Mouse (Mus musculus): ENCODE data around the gene Sync. TPM values are rescaled to one million over a fixed set of nuclear protein-coding genes. Genes with fewer than 3 reads are reported as not detected.

Gene Sync
- polyA plus RNA-seq, 1 experiment from 2014 or later = 0.71 TPM

DNA sequence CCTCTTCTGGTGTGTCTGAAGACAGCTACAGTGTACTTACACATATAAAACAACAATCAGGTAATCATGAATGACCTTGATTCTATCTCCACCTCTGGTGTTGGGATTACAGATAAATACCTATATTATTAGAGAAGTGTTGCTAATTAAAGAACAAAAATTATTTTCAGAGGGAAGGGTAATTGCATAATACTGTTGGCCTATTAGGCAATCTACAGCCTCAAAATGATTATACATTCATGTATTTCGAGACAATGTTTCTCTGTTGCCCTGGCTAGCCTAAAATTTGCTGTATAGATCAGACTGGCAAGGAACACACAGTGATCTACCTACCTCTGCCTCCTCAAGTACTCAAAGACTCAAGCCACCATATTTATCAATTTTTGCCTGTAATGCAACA lies 36.1 kb downstream of the Sync start:
- no peaks in the 10 kb centered on the region for H3K4me1 ChIP-seq
- H3K4me3 ChIP-seq = no peak overlapping the region
- H3K9me3 ChIP-seq = no peaks in the 10 kb centered on the region
- DNase-seq (ENCODE audit: low spot score) = no peak
- WGBS = 87% methylated on average over 1 of the region's 1 CpGs
- peaks cover 100% of the 10 kb centered on the region for H3K36me3 ChIP-seq (replicated peaks)
- H3K27me3 ChIP-seq (replicated peaks; ENCODE audit: low read depth, poor library complexity, severe bottlenecking) = no peaks in the 10 kb centered on the region
- no peak overlapping the region for H3K27ac ChIP-seq (replicated peaks)

DNA sequence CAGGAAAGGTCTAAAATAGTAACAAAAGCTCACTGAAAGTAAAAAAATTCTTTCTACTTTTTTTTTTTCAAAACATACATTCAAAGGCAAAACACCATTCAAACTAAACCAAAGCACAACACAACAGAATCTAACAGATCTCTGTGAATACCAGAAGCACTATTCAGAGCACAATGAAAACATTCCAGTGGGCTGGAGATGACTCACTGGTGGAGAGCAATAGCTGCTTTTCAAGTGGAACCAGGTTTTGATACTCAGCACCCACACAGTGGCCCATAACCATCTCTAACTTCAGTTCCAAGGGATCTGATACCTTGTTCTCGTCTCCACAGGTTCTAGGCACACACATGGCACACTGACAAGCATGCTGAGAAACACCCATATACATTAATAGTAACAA lies 37.3 kb downstream of the Sync start:
- H3K4me1 ChIP-seq = no peaks in the 10 kb centered on the region
- no peak overlapping the region for H3K4me3 ChIP-seq
- no peaks in the 10 kb centered on the region for H3K27me3 ChIP-seq (replicated peaks; ENCODE audit: low read depth, poor library complexity, severe bottlenecking)
- no peak overlapping the region for H3K27ac ChIP-seq (replicated peaks)
- no peak for DNase-seq (ENCODE audit: low spot score)
- no peaks in the 10 kb centered on the region for H3K9me3 ChIP-seq
- peaks cover 100% of the 10 kb centered on the region for H3K36me3 ChIP-seq (replicated peaks)
- WGBS = 90% methylated on average over 1 of the region's 1 CpGs

DNA sequence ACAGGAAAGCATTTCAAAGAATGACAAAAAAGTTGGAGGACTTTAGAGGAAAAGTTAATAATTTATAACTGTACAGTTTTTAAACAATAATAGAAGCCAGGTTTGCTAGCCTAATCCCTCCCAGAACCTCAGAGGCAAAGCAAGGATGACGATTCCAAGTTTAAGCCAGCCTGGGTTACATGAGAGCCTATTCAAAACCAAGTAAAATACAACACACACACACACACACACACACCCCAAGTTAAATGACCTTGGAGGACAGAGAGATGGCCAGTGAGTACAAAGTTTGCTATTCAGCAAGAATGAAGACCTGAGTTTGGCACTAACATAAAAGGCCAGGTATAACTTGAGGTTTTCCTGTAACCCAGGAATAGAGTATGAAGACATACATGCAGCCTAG lies 38.8 kb downstream of the Sync start:
- peaks cover 4% of the 10 kb centered on the region for H3K4me1 ChIP-seq
- H3K27me3 ChIP-seq (replicated peaks; ENCODE audit: low read depth, poor library complexity, severe bottlenecking) = no peaks in the 10 kb centered on the region
- H3K27ac ChIP-seq (replicated peaks) = no peak overlapping the region
- no peaks in the 10 kb centered on the region for H3K9me3 ChIP-seq
- DNase-seq (ENCODE audit: low spot score) = no peak
- H3K4me3 ChIP-seq = no peak overlapping the region
- WGBS = 84% methylated on average over 1 of the region's 1 CpGs
- peaks cover 100% of the 10 kb centered on the region for H3K36me3 ChIP-seq (replicated peaks)

DNA sequence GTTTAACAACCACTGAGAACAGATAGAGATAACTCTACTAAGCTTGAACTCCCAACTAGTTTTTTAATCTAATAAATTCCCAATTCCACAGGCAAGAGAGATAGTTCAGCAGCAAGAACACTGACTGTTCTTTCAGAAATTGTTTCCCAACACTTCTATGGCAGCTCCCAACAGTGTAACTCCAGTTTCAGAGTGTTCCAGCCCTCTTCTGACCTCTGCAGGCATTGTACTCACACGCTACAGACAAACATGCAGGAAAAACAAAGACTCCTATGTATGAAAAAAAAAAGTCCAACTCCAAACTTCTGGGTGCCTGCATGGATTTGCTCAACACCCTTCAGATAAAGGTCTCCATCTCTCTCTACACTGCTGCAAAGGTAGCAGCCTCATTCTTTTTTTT lies 45.4 kb downstream of the Sync start:
- peaks cover 62% of the 10 kb centered on the region for H3K36me3 ChIP-seq (replicated peaks)

DNA sequence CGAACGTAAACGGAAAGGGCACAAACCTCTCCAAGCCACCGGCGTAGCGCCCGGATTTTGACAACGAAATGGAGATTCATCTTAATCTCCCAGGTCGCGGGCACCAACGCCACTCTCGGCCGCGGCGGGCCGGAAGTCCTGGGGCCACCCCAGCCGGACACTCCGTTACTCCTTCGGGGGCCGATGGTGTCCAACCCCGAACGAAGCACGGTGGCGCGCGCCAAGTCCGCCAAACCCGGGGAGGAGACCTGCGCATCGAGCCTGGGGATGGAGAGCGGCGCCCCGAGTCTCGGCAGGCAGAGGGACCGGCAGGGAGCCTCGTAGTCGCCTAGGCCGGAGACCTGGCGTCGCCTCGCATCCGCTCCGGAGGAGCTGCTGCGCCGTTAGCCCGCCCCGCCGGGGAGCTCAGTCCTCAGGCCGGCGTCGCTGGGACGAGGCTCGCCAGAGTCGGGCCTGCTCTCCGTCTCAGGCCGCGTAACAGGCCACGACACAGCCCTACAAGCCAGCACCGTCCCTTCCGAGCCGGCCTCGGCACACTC lies 47.3 kb downstream of the Sync start:
- Histone ChIP-seq H3K4me3 (peak overlapping the region; percentile 94), H3K27ac (replicated peaks) (peak overlapping the region; percentile 99), H3K4me1 (peaks cover 37% of the 10 kb centered on the region), H3K27me3 (replicated peaks; ENCODE audit: low read depth, poor library complexity, severe bottlenecking) (no peaks in the 10 kb centered on the region), H3K9me3 (no peaks in the 10 kb centered on the region), H3K36me3 (replicated peaks) (peaks cover 43% of the 10 kb centered on the region)
- no peak for DNase-seq (ENCODE audit: low spot score)
- under 1% methylated on average over 62 of the region's 62 CpGs for WGBS

More for the DNA sequence above, 45.4 kb downstream of the Sync start:
- 47% methylated on average over 1 of the region's 1 CpGs for WGBS
- peak overlapping the region; percentile 94 for H3K4me3 ChIP-seq
- no peak overlapping the region for H3K27ac ChIP-seq (replicated peaks)
- no peaks in the 10 kb centered on the region for H3K9me3 ChIP-seq
- no peak for DNase-seq (ENCODE audit: low spot score)
- no peaks in the 10 kb centered on the region for H3K27me3 ChIP-seq (replicated peaks; ENCODE audit: low read depth, poor library complexity, severe bottlenecking)
- H3K4me1 ChIP-seq = peaks cover 37% of the 10 kb centered on the region

DNA sequence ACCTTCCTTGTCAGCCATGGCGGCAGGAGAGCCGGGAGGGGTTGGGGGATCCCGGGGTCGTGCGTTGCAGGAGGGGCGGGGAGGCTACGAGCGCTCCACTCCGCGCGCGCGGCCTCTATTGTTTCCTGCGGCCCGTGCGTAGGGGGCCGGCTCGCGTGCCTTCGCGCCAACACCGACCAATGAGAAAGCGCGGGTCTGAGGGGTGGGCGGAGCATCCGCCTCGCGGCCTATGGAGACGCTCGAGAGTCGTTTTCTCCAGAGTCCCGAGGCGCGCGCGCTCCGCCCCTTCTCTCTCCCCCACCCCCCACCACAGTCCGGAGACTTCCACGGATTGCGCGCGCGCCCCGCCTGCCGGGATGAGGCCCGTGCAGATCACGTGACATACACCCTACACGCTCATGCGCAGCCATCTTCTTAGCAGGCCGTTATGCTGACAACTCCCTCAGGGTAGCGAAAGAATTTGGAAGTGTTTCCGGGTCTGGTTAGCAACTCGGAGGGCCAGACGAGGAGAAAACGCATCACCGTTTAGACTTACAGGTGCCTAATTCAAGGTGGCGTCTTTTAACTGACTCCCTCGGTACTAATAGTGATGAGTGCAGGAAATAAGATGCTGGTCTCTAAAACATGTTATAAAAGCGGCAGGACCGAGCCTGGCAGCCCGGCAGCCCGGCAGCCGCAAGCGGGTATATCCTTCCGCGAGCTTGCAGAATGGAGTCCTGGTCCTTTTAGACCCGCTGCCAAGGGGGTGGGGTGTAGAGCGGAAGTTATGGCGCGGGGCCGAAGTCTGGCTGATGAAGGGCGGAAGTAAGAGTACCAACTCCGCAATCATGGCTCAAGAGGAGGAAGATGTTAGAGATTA lies 48.0 kb downstream of the Sync start, which contains the start of the genes Rbbp4 and Zbtb8os:
Rbbp4 (minus strand) TSS at position 155 of the 859 bp plus-strand sequence.
Zbtb8os (plus strand) TSS at position 480 of the 859 bp plus-strand sequence.
- peaks cover 37% of the 10 kb centered on the region for H3K4me1 ChIP-seq
- WGBS = under 1% methylated on average over 73 of the region's 73 CpGs
- peak; percentile 100 for DNase-seq (ENCODE audit: low spot score)

DNA sequence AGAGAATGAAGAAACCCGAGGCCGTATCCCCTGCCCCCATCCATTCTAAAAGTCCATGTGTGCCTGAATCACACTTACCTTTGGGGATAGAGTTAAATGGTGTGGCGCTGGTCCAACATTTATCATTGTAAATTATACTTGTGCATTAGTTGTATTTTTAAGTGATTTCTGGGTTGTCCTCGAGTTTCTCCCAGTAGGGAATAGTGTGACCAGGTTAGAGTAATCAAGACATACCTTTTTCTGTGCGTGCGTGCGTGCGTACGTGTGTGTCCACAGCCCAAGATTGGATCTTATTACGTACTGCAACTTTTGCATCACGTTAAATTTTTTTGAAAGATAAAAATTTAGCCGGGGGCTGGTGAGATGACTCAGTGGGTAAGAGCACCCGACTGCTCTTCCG lies 48.9 kb downstream of the Sync start:
- H3K4me1 ChIP-seq = peaks cover 32% of the 10 kb centered on the region
- no peaks in the 10 kb centered on the region for H3K9me3 ChIP-seq
- H3K27ac ChIP-seq (replicated peaks) = peak overlapping the region; percentile 99
- no peak for DNase-seq (ENCODE audit: low spot score)
- H3K4me3 ChIP-seq = peak overlapping the region; percentile 94
- 55% methylated on average over 14 of the region's 14 CpGs for WGBS
- H3K36me3 ChIP-seq (replicated peaks) = peaks cover 33% of the 10 kb centered on the region
- H3K27me3 ChIP-seq (replicated peaks; ENCODE audit: low read depth, poor library complexity, severe bottlenecking) = no peaks in the 10 kb centered on the region

More for the DNA sequence above, 48.0 kb downstream of the Sync start, which contains the start of the genes Rbbp4 and Zbtb8os:
- no peaks in the 10 kb centered on the region for H3K9me3 ChIP-seq
- peak within 1 kb of the TSS; percentile 94 for H3K4me3 ChIP-seq
- peaks cover 36% of the 10 kb centered on the region for H3K36me3 ChIP-seq (replicated peaks)
- H3K27me3 ChIP-seq (replicated peaks; ENCODE audit: low read depth, poor library complexity, severe bottlenecking) = no peaks in the 10 kb centered on the region
- H3K27ac ChIP-seq (replicated peaks) = peak within 1 kb of the TSS; percentile 99

DNA sequence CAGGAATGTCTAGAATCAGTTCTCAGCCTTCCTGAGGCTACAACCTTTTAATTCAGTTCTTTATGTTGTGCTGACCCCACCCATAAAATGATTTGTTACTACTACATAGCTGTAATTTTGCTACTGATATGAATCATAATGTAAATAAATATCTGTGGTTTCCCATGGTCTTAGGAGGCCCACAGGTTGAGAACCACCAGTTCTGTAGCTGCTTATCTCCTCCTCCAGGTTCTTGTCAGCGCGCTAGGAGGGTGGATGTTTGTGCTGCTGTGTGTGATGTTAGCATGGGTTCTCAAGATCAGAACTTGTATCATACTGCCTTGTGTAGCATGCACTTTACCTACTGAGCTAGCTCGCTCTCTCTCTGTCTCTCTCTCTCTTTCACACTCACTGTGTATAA lies 52.3 kb downstream of the Sync start:
- Histone ChIP-seq H3K27me3 (replicated peaks; ENCODE audit: low read depth, poor library complexity, severe bottlenecking) (no peaks in the 10 kb centered on the region), H3K4me3 (no peak overlapping the region), H3K36me3 (replicated peaks) (peaks cover 38% of the 10 kb centered on the region), H3K4me1 (peaks cover 8% of the 10 kb centered on the region), H3K9me3 (no peaks in the 10 kb centered on the region), H3K27ac (replicated peaks) (no peak overlapping the region)
- DNase-seq (ENCODE audit: low spot score) = no peak
- WGBS = 95% methylated on average over 3 of the region's 3 CpGs

DNA sequence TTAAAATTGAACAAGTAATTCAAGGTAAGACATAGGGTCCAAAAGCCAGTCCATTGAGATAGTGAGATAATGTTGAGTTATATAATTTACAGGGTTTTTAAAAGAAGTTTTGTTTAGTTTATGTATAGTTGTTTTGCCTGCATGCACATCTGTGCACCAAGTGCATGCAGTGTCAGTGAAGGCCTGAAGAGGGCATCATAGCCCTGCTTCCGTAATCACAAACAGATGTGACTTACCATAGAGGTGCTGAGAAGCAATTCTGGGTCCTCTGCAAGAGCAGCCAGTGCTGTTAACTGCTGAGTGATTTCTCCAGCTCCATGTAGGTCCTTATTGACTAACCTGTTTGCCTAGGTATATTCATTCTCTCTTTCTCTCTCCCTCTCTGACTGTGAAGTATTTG lies 54.5 kb downstream of the Sync start:
- peaks cover 5% of the 10 kb centered on the region for H3K4me1 ChIP-seq
- H3K4me3 ChIP-seq = no peak overlapping the region
- no peaks in the 10 kb centered on the region for H3K27me3 ChIP-seq (replicated peaks; ENCODE audit: low read depth, poor library complexity, severe bottlenecking)
- no peak overlapping the region for H3K27ac ChIP-seq (replicated peaks)
- 85% methylated on average over 1 of the region's 1 CpGs for WGBS
- DNase-seq (ENCODE audit: low spot score) = no peak
- H3K36me3 ChIP-seq (replicated peaks) = peaks cover 60% of the 10 kb centered on the region
- H3K9me3 ChIP-seq = no peaks in the 10 kb centered on the region

DNA sequence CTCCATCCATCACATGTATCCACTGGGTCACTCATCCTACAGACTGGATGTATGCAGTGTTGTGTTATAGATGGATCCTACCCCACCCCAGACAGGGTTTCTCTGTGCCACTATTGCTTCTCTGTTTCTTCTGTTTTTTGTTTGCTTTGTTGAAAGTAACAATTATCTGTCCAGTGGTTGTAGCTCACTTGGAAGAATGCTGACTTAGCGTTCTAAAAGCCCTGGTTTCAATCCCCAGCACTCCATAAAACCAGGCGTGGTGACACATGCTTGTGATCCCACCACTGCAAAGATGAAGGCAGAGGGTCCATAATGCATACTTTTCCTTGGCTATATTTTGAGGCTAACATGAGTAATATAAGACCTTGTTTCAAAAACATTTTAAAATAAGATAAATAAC lies 55.3 kb downstream of the Sync start:
- H3K36me3 ChIP-seq (replicated peaks) = peaks cover 63% of the 10 kb centered on the region

DNA sequence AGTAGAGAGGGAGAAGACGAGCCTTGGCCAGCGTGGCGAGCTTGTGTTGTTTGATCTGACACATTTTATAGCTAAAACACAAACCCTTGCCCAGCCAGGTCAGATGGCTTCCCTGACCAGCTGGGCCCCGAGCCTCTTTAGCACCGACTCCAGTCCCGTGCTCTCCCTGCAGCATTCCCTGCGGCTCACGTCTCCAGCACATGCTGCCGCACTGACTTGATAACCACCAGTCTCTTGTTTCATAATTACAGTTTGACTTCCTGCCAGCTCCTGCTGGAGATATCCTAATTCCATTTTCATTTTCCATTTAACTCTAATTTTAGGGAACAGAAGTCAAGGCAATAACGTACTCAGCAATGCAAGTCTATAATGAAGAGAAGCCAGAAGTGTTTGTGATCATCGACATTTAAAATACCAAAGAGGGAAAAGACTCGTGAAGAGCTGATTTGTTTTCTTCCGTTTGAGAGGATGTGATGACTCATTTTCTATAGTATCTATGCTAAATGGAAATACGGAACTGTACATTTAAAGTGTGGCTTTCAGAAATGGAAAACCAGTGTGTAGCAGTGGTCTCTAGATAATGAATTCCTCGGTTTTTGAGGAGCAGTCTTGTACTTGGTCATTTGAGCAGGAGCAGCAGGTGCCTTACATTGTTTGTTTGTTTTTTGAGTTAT lies 59.2 kb downstream of the Sync start:
- H3K4me3 ChIP-seq = no peak overlapping the region
- H3K27ac ChIP-seq (replicated peaks) = no peak overlapping the region
- no peak for DNase-seq (ENCODE audit: low spot score)
- H3K36me3 ChIP-seq (replicated peaks) = peaks cover 62% of the 10 kb centered on the region
- no peaks in the 10 kb centered on the region for H3K9me3 ChIP-seq
- H3K27me3 ChIP-seq (replicated peaks; ENCODE audit: low read depth, poor library complexity, severe bottlenecking) = no peaks in the 10 kb centered on the region
- no peaks in the 10 kb centered on the region for H3K4me1 ChIP-seq
- 93% methylated on average over 15 of the region's 15 CpGs for WGBS

More for the DNA sequence above, 55.3 kb downstream of the Sync start:
- 88% methylated on average over 2 of the region's 2 CpGs for WGBS
- H3K4me1 ChIP-seq = no peaks in the 10 kb centered on the region; the same call in 1 of the 2 replicates
- no peaks in the 10 kb centered on the region for H3K27me3 ChIP-seq (replicated peaks; ENCODE audit: low read depth, poor library complexity, severe bottlenecking)
- H3K9me3 ChIP-seq = no peaks in the 10 kb centered on the region
- no peak for DNase-seq (ENCODE audit: low spot score)
- no peak overlapping the region for H3K4me3 ChIP-seq
- no peak overlapping the region for H3K27ac ChIP-seq (replicated peaks)

DNA sequence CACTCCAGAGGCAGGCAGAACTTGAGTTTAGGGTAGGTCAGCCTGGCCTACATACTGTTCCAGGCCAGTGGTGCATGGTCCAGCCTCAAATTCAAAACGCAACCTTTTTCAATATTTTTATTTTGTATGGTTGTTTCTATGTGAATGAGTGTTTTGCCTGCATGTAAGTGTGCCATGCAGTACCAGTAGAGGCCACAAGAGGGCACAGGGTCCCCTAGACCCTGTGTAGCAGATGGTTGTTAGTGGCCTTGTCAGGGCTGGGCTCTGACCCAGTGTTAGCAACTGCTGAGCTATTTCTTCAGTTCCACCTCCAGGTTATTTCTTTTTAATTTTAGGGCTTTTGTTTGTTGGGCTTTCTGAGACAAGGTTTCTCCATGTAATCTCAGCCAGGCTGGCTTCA lies 63.2 kb downstream of the Sync start:
- H3K36me3 ChIP-seq (replicated peaks) = peaks cover 30% of the 10 kb centered on the region
- 5% methylated on average over 1 of the region's 1 CpGs for WGBS
- no peaks in the 10 kb centered on the region for H3K4me1 ChIP-seq

More for the DNA sequence above, 63.2 kb downstream of the Sync start:
- Histone ChIP-seq H3K9me3 (no peaks in the 10 kb centered on the region), H3K27me3 (replicated peaks; ENCODE audit: low read depth, poor library complexity, severe bottlenecking) (no peaks in the 10 kb centered on the region), H3K4me3 (no peak overlapping the region), H3K27ac (replicated peaks) (no peak overlapping the region)
- DNase-seq (ENCODE audit: low spot score) = peak; percentile 82

Measured in embryonic facial prominence, embryonic 10.5 days (tissue).